Mouse (Mus musculus) small intestine, adult 2 months (tissue): ENCODE results near the gene Sclt1.

ENCODE experiments used
- CTCF ChIP-seq: fragments of 200-500 bp; IDR thresholded peaks from 2 replicates; pipeline ENCODE4 v1.5.1; 2012; ENCODE audit warnings: low read depth, mild to moderate bottlenecking, control low read depth, inconsistent platforms, low read length, moderate library complexity, mixed read lengths; ENCODE audit not compliant: insufficient replicate concordance, insufficient read length; ENCODE audit errors: extremely low read depth
- POLR2A ChIP-seq: fragments of 200-500 bp; IDR thresholded peaks from 2 replicates; pipeline ENCODE4 v1.6.1; 2012; ENCODE audit warnings: low read depth, mild to moderate bottlenecking, control low read depth, inconsistent platforms, low read length, moderate library complexity

DNA sequence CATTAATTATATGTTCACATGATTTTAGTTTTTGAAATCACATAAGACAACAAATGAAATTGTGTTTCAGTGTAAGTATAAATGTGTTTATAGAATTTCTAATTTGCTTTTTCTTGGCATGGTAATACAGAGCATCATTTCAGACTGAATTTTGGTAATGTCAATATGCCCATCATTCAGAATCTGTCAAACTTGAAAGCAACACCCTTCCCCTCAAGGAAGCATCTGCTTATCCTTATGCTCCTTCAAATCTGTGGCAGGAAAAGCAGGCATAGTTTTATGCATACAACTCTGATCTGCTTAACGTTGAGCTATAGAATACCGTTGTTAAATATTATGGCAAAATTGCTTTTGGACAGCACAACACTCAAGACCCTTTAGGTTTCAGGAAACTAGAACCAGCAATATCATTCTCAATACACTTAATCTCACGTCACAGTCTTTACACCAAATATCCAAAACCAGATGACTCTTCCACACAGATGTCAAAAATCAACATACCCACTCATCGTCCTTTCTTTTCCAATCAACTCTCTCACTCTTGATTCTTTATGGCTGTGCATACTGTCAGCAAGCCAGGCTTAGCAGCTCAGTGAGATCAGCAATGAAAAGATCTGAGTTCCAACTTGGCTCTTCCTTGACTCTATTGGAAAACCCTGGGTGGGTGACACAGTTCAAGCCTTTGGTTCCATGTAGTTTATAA lies 49.7 kb downstream of the Sclt1 start:
- TF ChIP-seq POLR2A (no peak), CTCF (no peak)
